Mouse (Mus musculus): ENCODE data around the gene Fmo5. TPM values are rescaled to one million over a fixed set of nuclear protein-coding genes. Genes with fewer than 3 reads are reported as not detected.

Fmo5 gene
- polyA plus RNA-seq, 1 experiment from 2014 or later: 4.2 TPM

GRCm38 (mm10) chr3:97666154-97666553, 37.5 kb downstream of the Fmo5 start:
- Histone ChIP-seq H3K4me2 (replicated peaks; ENCODE audit: low read depth, low read length) (no peak overlapping the region), H3K9ac (replicated peaks; ENCODE audit: low read length) (no peak overlapping the region), H3K4me1 (ENCODE audit: insufficient read depth, low read length) (no peaks in the 10 kb centered on the region), H3K9me3 (ENCODE audit: low read length) (no peaks in the 10 kb centered on the region), H3K4me3 (ENCODE audit: low read length) (no peak overlapping the region), H3K36me3 (ENCODE audit: insufficient read depth, low read length) (peaks cover 24% of the 10 kb centered on the region), H3K27ac (ENCODE audit: low read length) (no peak overlapping the region), H3K27me3 (ENCODE audit: insufficient read depth, low read length) (no peaks in the 10 kb centered on the region)
- 76% methylated on average over 8 of the region's 8 CpGs for WGBS
- no peak for ATAC-seq (ENCODE audit: low FRiP score, low TSS enrichment)

GRCm38 (mm10) chr3:97667093-97667675, 38.6 kb downstream of the Fmo5 start:
- no peaks in the 10 kb centered on the region for H3K4me1 ChIP-seq (ENCODE audit: insufficient read depth, low read length)
- H3K36me3 ChIP-seq (ENCODE audit: insufficient read depth, low read length): peaks cover 25% of the 10 kb centered on the region
- H3K9me3 ChIP-seq (ENCODE audit: low read length): no peaks in the 10 kb centered on the region
- no peaks in the 10 kb centered on the region for H3K27me3 ChIP-seq (ENCODE audit: insufficient read depth, low read length)
- H3K27ac ChIP-seq (ENCODE audit: low read length): no peak overlapping the region
- no peak overlapping the region for H3K9ac ChIP-seq (replicated peaks; ENCODE audit: low read length)
- WGBS: 84% methylated on average over 14 of the region's 14 CpGs
- no peak for ATAC-seq (ENCODE audit: low FRiP score, low TSS enrichment)
- H3K4me3 ChIP-seq (ENCODE audit: low read length): no peak overlapping the region
- H3K4me2 ChIP-seq (replicated peaks; ENCODE audit: low read depth, low read length): no peak overlapping the region

GRCm38 (mm10) chr3:97674644-97675110, 46.1 kb downstream of the Fmo5 start, which contains the start of gene Gm17651:
Gm17651 (minus strand) TSS chr3:97674694.
- Histone ChIP-seq H3K9me3 (ENCODE audit: low read length) (no peaks in the 10 kb centered on the region), H3K4me2 (replicated peaks; ENCODE audit: low read depth, low read length) (no peak within 1 kb of the TSS), H3K4me1 (ENCODE audit: insufficient read depth, low read length) (no peaks in the 10 kb centered on the region), H3K27me3 (ENCODE audit: insufficient read depth, low read length) (no peaks in the 10 kb centered on the region), H3K4me3 (ENCODE audit: low read length) (no peak within 1 kb of the TSS), H3K36me3 (ENCODE audit: insufficient read depth, low read length) (peaks cover 11% of the 10 kb centered on the region), H3K27ac (ENCODE audit: low read length) (no peak within 1 kb of the TSS), H3K9ac (replicated peaks; ENCODE audit: low read length) (no peak within 1 kb of the TSS)
- no peak for ATAC-seq (ENCODE audit: low FRiP score, low TSS enrichment)
- WGBS: 90% methylated on average over 7 of the region's 7 CpGs

- H3K4me1 ChIP-seq (ENCODE audit: insufficient read depth, low read length): 0 out of 2 replicates have a peak, but pooled peaks cover 5% of the 10 kb centered on the region
- no peak overlapping the region for H3K27ac ChIP-seq (ENCODE audit: low read length)
- ATAC-seq (ENCODE audit: low FRiP score, low TSS enrichment): no peak
- no peaks in the 10 kb centered on the region for H3K27me3 ChIP-seq (ENCODE audit: insufficient read depth, low read length)
- no peak overlapping the region for H3K9ac ChIP-seq (replicated peaks; ENCODE audit: low read length)
- no peak overlapping the region for H3K4me3 ChIP-seq (ENCODE audit: low read length)
- no peaks in the 10 kb centered on the region for H3K9me3 ChIP-seq (ENCODE audit: low read length)
- H3K4me2 ChIP-seq (replicated peaks; ENCODE audit: low read depth, low read length): no peak overlapping the region
- H3K36me3 ChIP-seq (ENCODE audit: insufficient read depth, low read length): peaks cover 2% of the 10 kb centered on the region; the same call in 1 of the 2 replicates
- 95% methylated on average over 3 of the region's 3 CpGs for WGBS
These were observed 47.5 kb downstream of the Fmo5 start for GRCm38 (mm10) chr3:97676126-97676525.

GRCm38 (mm10) chr3:97678416-97678815, 49.8 kb downstream of the Fmo5 start:
- Histone ChIP-seq H3K27me3 (ENCODE audit: insufficient read depth, low read length) (peaks cover 4% of the 10 kb centered on the region; the same call in 1 of the 2 replicates), H3K4me2 (replicated peaks; ENCODE audit: low read depth, low read length) (no peak overlapping the region), H3K36me3 (ENCODE audit: insufficient read depth, low read length) (no peaks in the 10 kb centered on the region), H3K9ac (replicated peaks; ENCODE audit: low read length) (no peak overlapping the region), H3K27ac (ENCODE audit: low read length) (no peak overlapping the region), H3K4me1 (ENCODE audit: insufficient read depth, low read length) (peaks cover 20% of the 10 kb centered on the region), H3K9me3 (ENCODE audit: low read length) (no peaks in the 10 kb centered on the region), H3K4me3 (ENCODE audit: low read length) (no peak overlapping the region)
- 94% methylated on average over 3 of the region's 3 CpGs for WGBS
- ATAC-seq (ENCODE audit: low FRiP score, low TSS enrichment): no peak

GRCm38 (mm10) chr3:97680631-97681320, 52.2 kb downstream of the Fmo5 start:
- ATAC-seq (ENCODE audit: low FRiP score, low TSS enrichment): peak; percentile 75
- H3K9ac ChIP-seq (replicated peaks; ENCODE audit: low read length): peak overlapping the region; percentile 71
- H3K36me3 ChIP-seq (ENCODE audit: insufficient read depth, low read length): no peaks in the 10 kb centered on the region
- peak overlapping the region; percentile 95 for H3K4me2 ChIP-seq (replicated peaks; ENCODE audit: low read depth, low read length)
- no peaks in the 10 kb centered on the region for H3K9me3 ChIP-seq (ENCODE audit: low read length)
- H3K4me3 ChIP-seq (ENCODE audit: low read length): peak overlapping the region; percentile 51
- H3K27ac ChIP-seq (ENCODE audit: low read length): 0 out of 2 replicates have a peak overlapping the region, but pooled peaks have one; percentile 3
- peaks cover 29% of the 10 kb centered on the region for H3K4me1 ChIP-seq (ENCODE audit: insufficient read depth, low read length)
- H3K27me3 ChIP-seq (ENCODE audit: insufficient read depth, low read length): peaks cover 4% of the 10 kb centered on the region; the same call in 1 of the 2 replicates
- WGBS: 1% methylated on average over 28 of the region's 28 CpGs

GRCm38 (mm10) chr3:97681321-97682158, 52.9 kb downstream of the Fmo5 start:
- ATAC-seq (ENCODE audit: low FRiP score, low TSS enrichment): peak; percentile 40; the same call in 1 of the 2 replicates
- Histone ChIP-seq H3K4me2 (replicated peaks; ENCODE audit: low read depth, low read length) (peak overlapping the region; percentile 95), H3K4me3 (ENCODE audit: low read length) (peak overlapping the region; percentile 51), H3K36me3 (ENCODE audit: insufficient read depth, low read length) (no peaks in the 10 kb centered on the region), H3K27me3 (ENCODE audit: insufficient read depth, low read length) (peaks cover 4% of the 10 kb centered on the region; the same call in 1 of the 2 replicates), H3K27ac (ENCODE audit: low read length) (0 out of 2 replicates have a peak overlapping the region, but pooled peaks have one; percentile 3), H3K9me3 (ENCODE audit: low read length) (no peaks in the 10 kb centered on the region), H3K4me1 (ENCODE audit: insufficient read depth, low read length) (peaks cover 29% of the 10 kb centered on the region), H3K9ac (replicated peaks; ENCODE audit: low read length) (peak overlapping the region; percentile 71)
- under 1% methylated on average over 33 of the region's 33 CpGs for WGBS

- Histone ChIP-seq H3K4me2 (replicated peaks; ENCODE audit: low read depth, low read length) (peak overlapping the region; percentile 95), H3K27me3 (ENCODE audit: insufficient read depth, low read length) (peaks cover 4% of the 10 kb centered on the region; the same call in 1 of the 2 replicates), H3K27ac (ENCODE audit: low read length) (no peak overlapping the region), H3K9ac (replicated peaks; ENCODE audit: low read length) (peak overlapping the region; percentile 71), H3K9me3 (ENCODE audit: low read length) (no peaks in the 10 kb centered on the region), H3K36me3 (ENCODE audit: insufficient read depth, low read length) (no peaks in the 10 kb centered on the region), H3K4me1 (ENCODE audit: insufficient read depth, low read length) (peaks cover 29% of the 10 kb centered on the region), H3K4me3 (ENCODE audit: low read length) (peak overlapping the region; percentile 51)
- 3% methylated on average over 11 of the region's 11 CpGs for WGBS
- no peak for ATAC-seq (ENCODE audit: low FRiP score, low TSS enrichment)
These were observed 53.5 kb downstream of the Fmo5 start for GRCm38 (mm10) chr3:97682159-97682502.

- peak overlapping the region; percentile 51 for H3K4me3 ChIP-seq (ENCODE audit: low read length)
These were observed 54.0 kb downstream of the Fmo5 start for GRCm38 (mm10) chr3:97682576-97682975.

More at GRCm38 (mm10) chr3:97682576-97682975, 54.0 kb downstream of the Fmo5 start:
- 28% methylated on average over 5 of the region's 5 CpGs for WGBS
- H3K27ac ChIP-seq (ENCODE audit: low read length): no peak overlapping the region
- peaks cover 29% of the 10 kb centered on the region for H3K4me1 ChIP-seq (ENCODE audit: insufficient read depth, low read length)
- no peaks in the 10 kb centered on the region for H3K9me3 ChIP-seq (ENCODE audit: low read length)
- H3K9ac ChIP-seq (replicated peaks; ENCODE audit: low read length): peak overlapping the region; percentile 71; the same call in 1 of the 2 replicates
- no peaks in the 10 kb centered on the region for H3K36me3 ChIP-seq (ENCODE audit: insufficient read depth, low read length)
- peaks cover 4% of the 10 kb centered on the region; the same call in 1 of the 2 replicates for H3K27me3 ChIP-seq (ENCODE audit: insufficient read depth, low read length)
- H3K4me2 ChIP-seq (replicated peaks; ENCODE audit: low read depth, low read length): peak overlapping the region; percentile 95
- ATAC-seq (ENCODE audit: low FRiP score, low TSS enrichment): no peak
